Mouse (Mus musculus) urinary bladder, postnatal 14 days (tissue): ENCODE measurements around the gene Nck2.

Experiments used
- DNase-seq: peaks from one replicate; pipeline ENCODE4 v3.0.0; 2021; ENCODE audit warnings: low spot score

The Nck2 gene

DNA sequence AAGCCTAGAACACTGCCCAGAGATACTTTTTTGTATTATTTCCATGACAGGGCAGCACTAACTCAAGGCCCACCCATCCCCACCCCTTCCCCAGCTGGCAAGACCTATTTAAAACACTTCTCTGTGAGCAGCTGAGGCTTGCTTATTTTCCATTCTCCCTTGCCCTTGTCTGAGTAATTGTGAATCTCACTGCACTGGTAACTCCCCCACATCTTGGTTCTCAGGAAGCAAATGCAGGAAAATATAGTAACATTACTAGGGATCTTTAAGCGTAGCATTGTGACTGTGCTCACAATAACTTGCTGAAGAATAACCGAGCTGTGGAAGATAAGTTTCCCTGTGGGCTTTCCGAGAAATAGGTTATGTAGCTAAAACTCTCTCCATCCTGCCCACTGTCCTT lies 24.6 kb downstream of the Nck2 start:
- no peak for DNase-seq

DNA sequence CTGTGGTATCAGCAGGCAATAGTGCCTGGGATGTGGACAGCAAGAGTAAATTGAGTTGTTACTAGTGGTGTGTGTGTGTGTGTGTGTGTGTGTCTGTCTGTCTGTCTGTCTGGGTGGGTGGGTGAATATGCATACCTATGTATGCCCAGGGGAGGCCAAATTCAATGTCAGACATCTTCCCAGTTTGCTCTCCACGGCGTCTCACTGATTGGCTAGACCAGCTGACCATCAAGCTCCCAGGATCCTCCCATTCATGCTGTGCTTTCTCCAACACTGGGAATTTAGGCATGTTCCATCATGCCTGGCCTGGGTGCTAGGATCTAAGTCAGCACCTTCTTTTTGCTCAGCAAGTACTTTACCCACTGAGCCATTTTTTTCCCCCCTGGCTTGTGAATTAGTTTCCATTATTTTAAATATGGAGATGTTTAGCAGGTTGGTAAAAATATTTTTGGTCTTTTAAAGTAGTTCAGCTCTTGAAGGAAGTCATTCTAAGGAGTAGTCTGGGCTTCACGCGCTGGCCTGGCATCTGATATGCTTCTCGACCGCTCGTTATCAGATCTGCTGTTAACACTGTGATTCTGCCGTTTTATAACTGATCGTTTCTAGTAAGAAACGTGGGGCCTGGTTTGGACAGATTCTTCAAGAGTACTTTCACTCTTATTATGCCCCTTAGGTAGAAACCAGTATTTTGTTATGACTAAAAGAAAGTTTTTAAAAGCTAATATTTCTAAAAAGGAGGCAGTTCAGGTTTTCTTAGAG lies 26.2 kb downstream of the Nck2 start:
- DNase-seq: peak; percentile 23

DNA sequence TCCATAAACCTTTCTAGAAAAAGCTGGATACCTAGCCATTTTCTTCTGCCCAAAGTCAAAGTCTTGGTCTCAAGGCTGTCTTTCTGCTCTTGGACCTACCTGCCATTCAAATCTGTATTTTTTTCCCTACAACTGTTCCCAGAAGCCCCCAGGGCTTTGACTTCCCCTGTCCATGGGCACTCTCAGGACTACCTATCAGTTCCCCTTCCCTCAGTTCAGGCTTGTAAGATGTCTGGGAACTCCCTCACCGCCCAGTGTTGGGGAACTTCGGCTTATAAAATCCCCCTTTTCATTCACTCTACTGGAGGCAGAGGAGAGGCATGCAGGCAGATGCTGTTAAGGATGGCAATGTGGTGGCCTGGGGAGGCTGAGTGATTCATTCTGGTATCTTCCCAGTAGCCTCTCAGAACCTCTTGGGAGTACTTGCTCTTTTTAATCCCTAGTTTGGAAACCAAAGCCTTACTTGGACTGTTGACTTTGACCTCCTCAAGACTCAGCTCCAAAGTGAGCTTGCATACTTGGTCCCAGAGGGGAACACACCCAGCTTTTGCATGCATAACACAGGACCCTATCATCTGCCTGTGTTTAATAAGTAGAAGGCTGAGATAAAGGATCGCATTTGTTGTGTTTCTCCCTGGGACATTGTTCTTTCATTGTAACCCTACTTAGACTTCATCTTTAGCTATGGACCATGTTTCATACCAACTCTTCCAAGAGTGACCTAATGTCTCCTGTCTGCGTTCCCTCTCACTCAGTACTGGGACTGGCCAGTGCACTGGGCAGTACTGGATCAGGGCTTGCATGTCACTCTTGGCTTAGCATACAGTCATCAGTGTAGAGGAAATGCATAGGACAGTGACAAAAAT lies 27.0 kb downstream of the Nck2 start:
- DNase-seq: no peak

DNA sequence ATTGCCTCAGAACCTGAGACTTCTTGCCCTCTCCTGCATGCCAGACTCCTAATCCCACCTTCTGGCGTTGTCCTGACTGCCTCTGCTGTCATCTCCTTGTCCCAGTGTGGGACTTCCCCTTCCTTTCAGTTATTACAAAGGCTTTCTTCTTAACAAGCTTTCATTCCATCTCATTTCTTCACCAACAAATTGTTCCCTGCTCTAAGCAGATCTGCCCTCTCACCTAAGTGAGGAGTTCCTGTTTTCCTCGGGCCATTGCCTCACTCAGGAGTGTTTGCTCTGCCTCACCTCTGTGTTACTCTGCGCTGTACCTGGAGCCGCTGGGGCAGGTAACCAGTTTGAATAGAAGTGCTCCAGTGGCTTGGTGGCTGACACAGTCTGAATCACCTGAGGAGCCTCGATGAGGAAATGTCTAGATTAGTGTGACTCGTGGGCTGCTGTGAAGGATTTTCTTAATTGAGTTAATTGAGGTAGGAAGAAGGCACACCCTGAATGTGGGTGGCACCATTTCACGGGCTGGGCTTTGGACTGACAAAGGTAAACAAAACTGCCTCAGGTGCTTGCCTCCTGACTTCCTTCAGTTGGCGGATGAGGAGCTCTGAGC lies 27.8 kb downstream of the Nck2 start:
- DNase-seq: peak; percentile 60

DNA sequence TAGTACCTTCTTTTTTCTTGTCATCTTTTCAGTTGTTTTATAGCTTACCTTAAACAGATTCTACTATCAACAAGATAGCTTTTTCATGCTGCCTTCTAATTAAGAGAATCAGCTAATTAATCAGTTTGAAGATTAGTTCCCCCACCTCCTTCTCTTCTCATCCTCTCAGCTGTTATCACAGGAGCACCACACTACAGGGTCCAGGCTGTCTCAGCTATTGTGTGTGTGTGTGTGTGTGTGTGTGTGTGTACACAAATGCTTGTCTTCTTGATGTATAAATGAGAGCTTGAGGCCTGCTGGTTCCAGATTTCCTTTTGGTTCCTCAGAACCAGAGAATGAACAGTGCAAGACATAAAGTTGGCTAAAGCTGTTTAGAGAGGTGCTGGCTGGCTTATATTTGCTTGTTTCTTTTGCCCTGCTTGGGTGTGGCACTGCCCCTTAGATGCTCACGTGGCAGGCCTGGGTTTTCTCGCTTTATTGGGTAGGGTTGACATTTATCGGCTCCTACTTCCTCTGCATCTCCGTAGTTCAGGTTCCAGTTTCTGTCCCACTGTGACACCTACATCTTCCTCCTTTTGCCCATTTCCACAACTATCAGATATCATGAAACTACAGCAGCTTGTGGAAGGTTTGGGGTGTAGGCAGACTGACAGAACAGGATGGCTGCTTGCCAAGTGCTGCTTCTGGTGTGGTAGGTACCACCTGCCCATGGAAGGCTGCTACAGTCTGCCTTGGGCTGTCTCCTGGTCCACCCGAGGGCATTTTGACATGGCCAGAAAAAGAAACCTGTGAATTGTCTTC lies 29.6 kb downstream of the Nck2 start:
- DNase-seq: no peak

DNA sequence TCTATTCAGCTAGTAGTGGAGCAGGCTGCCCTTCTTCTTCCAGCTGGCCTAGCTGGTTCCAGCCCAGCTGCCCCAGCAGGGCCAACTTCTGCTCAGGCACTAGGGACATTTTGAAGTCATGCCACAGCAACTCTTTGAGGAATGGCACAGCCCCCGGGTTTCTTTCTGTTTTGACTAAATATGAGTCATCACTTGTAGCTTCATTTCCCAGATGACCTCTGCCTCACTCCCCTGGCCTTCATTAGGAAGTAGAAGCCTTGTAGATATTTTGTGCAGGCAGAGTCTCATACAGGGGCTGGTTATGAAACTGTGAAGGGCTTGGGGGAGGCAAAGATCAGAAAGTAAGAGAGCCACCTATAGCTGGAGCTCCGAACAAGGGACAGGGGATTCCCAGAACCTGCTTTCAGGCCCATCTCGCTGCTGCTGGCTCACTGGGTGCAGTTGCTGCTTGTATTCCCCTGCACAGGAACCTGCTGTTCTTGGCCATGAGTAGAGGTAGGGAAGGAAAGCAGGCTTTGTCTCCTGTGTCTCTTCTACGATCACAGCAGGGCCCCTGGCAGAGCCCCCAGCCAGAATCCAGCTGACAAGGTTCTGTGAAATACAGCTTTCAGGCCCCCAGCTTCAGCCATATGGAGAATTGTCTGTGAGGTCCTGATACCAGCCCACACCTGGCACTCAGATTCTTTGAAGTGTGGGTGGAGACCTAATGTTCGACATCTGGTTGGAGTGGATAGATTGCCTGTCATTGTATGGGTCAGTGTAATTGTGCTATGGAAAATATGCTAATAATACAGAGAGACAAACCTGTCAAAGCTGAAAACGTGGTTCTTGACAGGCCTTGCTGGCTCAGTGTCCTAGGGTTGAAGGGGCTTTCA lies 30.4 kb downstream of the Nck2 start:
- peak; percentile 52 for DNase-seq

DNA sequence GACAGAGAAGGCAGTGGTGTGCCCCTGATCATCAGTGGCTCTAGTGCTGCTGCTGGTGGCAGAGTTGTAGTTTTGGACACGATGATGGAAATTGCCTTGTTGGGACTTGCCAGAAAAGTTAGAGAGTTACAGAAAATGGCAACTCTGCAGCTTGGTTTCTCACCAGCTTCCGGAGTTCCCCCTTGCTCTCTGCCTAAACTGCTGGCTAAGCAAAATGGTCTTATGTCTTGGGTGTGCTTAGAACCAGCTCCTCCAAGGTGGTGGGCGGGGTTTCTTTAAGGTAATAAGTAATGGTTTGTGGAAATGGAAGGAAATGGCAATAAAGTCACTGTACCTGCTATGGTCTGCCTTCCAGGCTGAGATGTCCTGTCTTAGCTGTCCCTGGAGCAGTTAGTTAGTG lies 33.6 kb downstream of the Nck2 start:
- DNase-seq: no peak

DNA sequence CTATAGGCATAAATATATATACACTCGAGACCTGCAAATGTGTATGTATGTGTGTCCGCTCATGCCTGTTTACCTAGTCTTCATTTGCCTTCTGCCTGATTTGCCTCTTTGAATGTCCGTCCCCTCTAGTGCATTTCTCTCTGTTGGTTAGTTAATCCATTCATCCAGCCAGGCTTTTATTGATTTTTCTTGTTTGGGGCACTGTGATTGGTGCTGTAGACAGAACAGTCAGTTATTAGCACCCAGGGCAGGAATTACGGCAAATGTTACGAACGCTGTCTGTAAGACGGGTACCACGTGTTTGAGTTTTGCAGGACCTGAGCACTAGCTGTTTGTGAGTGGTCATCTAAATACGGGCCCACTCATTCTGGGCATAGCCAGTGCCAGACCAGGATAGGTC lies 40.8 kb downstream of the Nck2 start:
- DNase-seq: no peak

DNA sequence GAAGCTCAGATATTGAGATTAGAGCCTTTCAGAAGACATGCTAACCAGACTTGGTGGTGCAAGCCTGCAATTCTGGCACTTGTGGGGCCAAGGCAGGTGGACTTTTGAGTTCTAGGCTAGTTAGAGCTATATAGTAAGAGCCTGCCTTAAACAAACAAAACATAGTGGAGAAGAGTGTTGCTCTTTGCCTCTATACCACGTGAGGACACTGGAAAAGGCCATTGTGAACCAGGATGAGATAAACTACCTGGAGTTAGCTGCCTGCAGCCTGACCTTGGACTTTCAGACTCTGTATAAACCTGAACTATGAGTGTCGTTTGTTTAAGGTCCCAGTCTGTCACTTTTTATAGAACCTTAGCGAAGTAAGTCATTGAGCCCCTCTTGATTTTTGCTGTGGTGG lies 42.1 kb downstream of the Nck2 start:
- no peak for DNase-seq

DNA sequence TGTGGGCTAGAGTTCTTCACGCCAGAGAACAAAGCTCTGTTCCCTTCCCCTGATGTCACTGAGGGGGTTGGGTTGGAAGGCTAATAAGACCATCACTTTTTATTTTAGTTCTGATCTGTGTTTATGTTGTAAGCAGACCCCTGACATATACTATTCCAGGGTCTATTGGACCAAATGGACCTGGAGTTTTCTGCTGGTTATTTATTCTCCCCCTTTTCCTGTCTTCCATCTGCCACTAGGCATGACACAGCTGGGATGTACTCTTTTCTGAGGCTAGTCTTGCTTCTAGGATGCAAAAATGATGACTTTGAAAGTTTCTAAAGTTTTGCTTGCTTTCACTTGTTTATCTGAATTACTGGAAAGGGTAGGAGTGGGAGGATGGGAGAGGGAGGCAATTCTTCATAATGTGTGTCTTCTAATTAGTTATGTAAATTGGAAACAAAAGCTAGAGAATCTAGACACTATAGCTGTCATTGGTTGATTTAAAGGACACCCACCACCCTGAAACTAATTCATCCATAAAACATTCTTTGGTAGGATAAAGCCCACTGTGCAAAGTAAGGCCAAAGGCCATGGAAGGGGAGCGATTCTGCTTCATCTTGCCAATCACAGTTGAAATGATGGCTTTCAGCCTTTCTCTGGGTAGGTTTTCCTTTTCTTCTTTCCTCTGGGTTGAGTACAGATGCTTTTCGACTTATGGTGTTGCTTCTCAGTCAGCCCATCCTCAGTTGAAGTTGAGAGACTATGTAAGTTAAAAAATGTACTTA lies 42.8 kb downstream of the Nck2 start:
- no peak for DNase-seq

DNA sequence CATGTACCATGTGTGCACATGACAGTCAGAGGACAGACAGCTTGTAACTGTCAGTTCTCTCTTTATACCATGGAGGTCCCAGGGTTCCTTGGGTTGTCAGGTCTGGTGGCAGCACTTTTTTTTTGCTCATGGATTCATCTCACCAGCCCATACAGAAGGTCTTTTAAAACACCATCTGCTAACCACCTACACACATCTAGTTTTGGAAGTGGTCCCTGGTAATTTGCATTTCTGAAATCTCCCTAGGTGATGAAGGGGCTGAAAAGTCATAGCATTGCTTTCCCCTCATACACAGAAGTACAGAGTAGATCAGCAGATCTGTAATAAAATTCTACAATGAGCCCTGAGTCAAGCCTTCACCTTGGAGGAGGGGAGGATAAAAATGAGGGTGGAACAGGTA lies 44.9 kb downstream of the Nck2 start:
- no peak for DNase-seq

DNA sequence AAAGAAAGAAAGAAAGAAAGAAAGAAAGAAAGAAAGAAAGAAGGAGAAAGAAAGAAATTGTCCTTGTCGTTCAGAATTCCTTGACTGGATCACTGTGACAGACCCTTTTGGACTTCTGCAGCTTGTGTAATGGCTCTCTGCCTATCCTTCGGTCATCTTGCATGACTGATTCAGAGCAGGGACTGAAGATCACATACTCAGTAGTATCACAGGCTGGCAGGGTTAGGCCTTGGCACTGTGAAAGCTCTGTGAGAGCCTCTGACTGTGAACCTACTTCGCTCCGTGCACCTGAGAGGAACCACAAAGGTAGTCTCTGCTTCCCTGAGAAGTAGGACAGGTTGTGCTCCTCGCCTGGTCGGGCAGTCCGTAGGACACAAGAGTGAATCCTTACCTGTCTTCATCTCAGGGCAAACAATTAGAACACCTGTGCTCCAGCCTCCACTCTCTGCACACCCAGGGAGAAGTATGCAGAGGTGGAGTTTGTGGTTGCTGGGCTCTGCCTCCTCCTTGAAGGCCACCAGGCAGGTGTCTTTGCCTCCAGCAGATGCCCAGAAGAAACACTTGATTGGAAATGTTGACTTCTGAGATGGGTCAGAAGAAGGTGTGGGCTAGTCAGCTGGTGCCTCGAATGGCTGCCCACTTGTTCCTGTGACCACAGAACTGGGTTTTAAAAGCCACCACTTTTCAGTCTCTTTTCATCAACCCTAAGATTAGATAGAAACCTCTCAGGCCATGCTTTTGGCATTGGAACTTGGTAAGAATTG lies 47.3 kb downstream of the Nck2 start:
- DNase-seq: no peak

DNA sequence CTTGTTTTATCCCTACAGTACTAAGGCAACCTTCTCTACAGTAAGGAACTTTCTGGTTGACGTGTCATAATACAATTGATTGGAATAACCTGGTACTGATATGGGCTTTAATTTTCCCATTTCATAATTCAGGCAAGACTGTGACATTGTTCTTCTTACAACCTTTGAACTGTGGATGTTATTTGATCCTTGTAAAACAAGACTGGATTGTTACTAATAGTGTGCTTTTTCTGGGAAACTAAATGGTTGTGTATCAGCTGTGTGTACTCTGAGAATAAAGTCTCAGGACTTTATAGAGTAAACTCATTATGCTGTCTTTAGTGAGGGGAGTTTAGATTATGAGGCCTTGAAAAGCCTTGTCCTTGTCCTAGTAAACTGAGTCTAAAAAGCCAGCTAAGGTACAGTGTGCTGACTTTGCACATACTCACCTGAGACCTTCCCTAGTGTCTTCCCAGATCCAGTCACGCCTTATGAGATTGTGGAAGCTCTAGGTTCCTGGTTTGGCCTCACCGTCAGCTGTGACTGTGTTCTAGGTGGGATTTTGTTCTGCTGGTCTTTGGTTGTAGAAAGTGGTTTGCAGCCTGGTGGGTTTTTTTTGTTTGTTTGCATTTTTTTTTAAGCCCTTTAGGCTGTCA lies 48.5 kb downstream of the Nck2 start:
- no peak for DNase-seq

DNA sequence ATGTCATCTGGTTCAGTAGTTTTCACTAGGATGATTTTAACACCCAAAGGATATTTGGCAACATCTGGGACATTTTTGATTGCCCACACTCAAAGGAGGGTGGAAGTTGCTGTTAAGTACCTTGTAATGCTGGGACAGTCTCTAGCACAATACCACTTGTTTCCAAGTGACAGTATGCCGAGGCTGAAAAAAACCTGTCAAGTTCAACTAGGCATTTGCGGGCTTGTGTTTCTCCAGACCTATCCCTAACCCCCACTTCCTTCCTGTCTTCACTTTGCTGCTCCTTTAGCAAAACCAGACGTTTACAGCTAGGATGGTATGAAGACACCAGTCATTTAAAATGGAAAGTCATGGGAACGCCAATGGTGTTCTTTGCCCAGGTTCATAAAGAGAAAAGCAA lies 51.7 kb downstream of the Nck2 start:
- DNase-seq: no peak

DNA sequence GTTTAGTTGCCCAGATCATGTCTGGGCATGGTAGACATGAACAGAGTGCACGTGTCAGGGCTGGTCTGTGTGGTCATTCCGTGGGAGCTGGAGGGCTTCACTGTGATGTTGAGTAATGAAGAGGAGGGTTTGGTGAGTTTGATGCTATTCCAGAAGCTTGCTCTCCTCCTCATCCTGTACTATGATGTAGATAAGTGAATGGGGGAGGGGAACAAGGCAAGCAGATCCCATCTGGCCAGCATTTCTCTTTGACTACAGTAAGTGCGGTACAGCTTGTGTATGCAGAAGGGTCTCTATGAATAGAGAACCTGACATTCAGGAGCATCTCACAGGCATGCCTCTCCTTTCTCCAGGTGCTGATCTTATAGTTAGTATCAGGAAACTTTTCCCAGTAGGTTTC lies 52.6 kb downstream of the Nck2 start:
- no peak for DNase-seq

DNA sequence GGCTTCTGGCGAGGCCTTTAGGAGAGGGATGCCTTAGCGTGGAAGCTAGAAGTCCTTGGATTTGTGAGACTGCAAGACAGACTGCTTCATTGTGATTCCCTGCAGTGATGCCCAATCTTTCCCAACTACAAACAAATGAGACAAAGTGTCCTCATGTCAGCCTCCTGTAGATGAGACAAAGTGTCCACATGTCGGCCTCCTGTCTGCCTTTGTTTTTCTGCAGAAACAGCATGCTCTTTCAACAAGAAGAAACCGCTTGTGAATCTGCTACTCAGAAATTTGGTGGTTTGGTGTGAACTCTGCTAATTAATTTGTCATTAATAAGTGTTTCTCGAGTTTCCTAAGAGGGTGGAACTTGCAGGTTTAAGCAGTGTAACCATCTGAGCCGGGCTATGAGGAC lies 53.6 kb downstream of the Nck2 start:
- no peak for DNase-seq

DNA sequence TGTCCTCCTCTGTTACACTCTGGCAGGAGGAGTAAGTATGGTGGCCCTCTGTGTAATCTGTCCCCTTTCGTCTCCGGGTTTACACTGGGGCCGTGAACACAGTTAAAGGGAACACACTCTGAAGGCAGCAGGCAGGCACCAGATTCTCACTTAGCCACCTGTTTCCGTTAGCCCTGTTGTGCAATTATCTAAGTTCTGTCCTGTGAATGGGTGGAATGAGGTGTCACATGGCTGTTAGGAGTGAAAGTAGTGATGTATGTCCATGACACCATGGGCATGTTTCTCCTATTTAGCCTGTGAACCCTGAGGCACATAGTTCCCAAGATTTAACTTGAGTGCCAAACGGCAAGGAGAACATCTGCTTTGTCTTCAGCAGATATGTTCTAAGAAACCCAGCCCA lies 55.7 kb downstream of the Nck2 start:
- no peak for DNase-seq

DNA sequence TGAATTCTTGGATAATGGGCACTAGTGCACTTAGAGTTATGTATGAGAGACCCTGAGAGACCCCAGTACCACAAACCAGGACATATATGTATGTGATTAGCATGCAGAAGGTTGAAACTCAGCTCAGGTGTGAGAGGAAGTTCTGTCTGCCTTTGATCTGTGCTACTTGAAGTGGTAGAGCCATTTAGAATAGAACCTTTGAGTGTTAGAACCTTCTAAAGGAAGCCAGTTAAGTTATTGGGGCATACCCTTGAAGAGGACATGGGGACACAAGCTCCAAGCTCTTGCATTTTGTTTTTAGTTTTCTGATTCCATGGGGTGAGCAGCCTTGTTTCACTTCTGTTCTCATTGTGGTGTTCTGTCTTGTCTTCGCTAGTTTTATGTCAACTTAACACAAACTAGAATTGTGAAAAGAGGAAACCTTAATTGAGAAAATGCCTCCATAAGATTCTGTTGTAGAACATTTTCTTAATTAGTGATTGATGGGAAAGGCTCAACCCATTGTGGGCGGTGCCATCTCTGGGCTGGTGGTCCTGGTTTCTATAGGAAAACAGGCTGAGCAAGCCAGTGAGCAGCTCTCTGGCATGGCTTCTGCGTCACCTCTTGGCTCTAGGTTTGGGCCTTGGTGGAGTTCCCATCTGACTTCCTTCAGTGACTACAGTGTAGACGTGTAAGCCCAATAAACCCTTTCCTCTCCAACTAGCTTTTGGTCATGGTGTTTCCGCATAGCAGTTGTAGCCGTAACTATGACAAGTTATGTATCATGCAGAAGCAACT lies 57.0 kb downstream of the Nck2 start:
- no peak for DNase-seq
